Mouse (Mus musculus) heart, postnatal 0 days (tissue): ENCODE results near the gene Ints1.

ENCODE experiments used
- CTCF ChIP-seq: IDR thresholded peaks from 2 replicates; pipeline ENCODE4 v1.5.1; 2016; ENCODE audit warnings: antibody characterized with exemption, control low read depth, low read depth
- EP300 ChIP-seq: IDR thresholded peaks from 2 replicates; pipeline ENCODE4 v1.6.1; 2016; ENCODE audit warnings: antibody characterized with exemption, low read depth

GRCm38 (mm10) chr5:139706496-139706895 lies 69.0 kb downstream of the Ints1 start:
- no peak for TF ChIP-seq CTCF
- no peak for TF ChIP-seq EP300
